Mouse (Mus musculus) heart, adult 2 months (tissue): ENCODE results near the gene Rela. TPM values are rescaled to one million over a fixed set of nuclear protein-coding genes. Genes with fewer than 3 reads are reported as not detected.

Source experiments
- DNase-seq, 2 experiments: peaks; one replicate each; pipeline ENCODE4 v3.0.0; 2021
- H3K27ac ChIP-seq: fragments of 200-600 bp; 2 replicates; pipeline ENCODE4 v1.8.1; 2022
- H3K27me3 ChIP-seq: fragments of 200-500 bp; 2 replicates; pipeline ENCODE4 v1.6.1; 2012; ENCODE audit warnings: mild to moderate bottlenecking, low read length, inconsistent platforms, mixed read lengths; ENCODE audit not compliant: control insufficient read depth, insufficient read depth
- H3K36me3 ChIP-seq: fragments of 200-500 bp; 2 replicates; pipeline ENCODE4 v1.6.1; 2012; ENCODE audit warnings: low read length, inconsistent platforms; ENCODE audit not compliant: control insufficient read depth, insufficient read depth
- H3K4me1 ChIP-seq: fragments of 200-500 bp; 2 replicates; pipeline ENCODE4 v1.6.1; 2011; ENCODE audit warnings: low read length; ENCODE audit not compliant: control insufficient read depth, insufficient read depth
- H3K4me3 ChIP-seq: fragments of 200-600 bp; 2 replicates; pipeline ENCODE4 v1.8.1; 2022
- H3K79me2 ChIP-seq: fragments of 200-500 bp; replicated peaks from 2 replicates; pipeline ENCODE4 v1.6.1; 2012; ENCODE audit warnings: mild to moderate bottlenecking, inconsistent platforms, low read length, moderate library complexity, mixed read lengths; ENCODE audit not compliant: control insufficient read depth, insufficient read depth
- H3K9ac ChIP-seq: fragments of 200-500 bp; 2 replicates; pipeline ENCODE4 v1.6.1; 2012; ENCODE audit warnings: low read depth, mild to moderate bottlenecking, control low read depth, inconsistent platforms, low read length, mixed read lengths
- CTCF ChIP-seq: fragments of 200-600 bp; IDR thresholded peaks from 2 replicates; pipeline ENCODE4 v1.8.1; 2022; ENCODE audit warnings: antibody characterized with exemption, mild to moderate bottlenecking, moderate library complexity
- EP300 ChIP-seq: fragments of 200-500 bp; IDR thresholded peaks from 2 replicates; pipeline ENCODE4 v1.6.1; 2011; ENCODE audit warnings: low read depth, low read length, control low read depth; ENCODE audit not compliant: insufficient read depth
- POLR2A ChIP-seq: fragments of 200-500 bp; IDR thresholded peaks from 2 replicates; pipeline ENCODE4 v1.6.1; 2011; ENCODE audit warnings: mild to moderate bottlenecking, low read depth, low read length, control low read depth; ENCODE audit not compliant: insufficient read depth
- WGBS: fragments of 180-500 bp; shearing (Covaris S2); methylation state at CpG from one replicate; pipeline ENCODE4 v1.1.7; 2018; 5-methylcytosine and 5-hydroxymethylcytosine counted together
- intact Hi-C: fragments of 180-260 bp; cut with DNase I; formaldehyde crosslinking; loops from one replicate; pipeline ENCODE4 v1.15.1; 2025
- polyA plus RNA-seq: library from polyadenylated mRNA; depleted of rRNA; stranded (reverse); fragments of >200 nt; gene quantifications from 2 replicates; pipeline ENCODE4 v1.2.3, GENCODE M21; 2012
- total RNA-seq, 2 experiments: library from RNA; stranded (reverse); gene quantifications; 2 replicates each; pipeline ENCODE4 v1.2.3; 2021

Gene Rela
- total and polyA plus RNA-seq, 3 experiments, result 26.8 to 57.2 (median 32.5) TPM

- no peak for DNase-seq
- 90% methylated on average over 6 of the region's 6 CpGs for WGBS
- no peak overlapping the region for H3K4me3 ChIP-seq
- no peaks in the 10 kb centered on the region for H3K79me2 ChIP-seq
- no peak overlapping the region for H3K9ac ChIP-seq
- TF ChIP-seq EP300 (no peak), POLR2A (no peak), CTCF (no peak)
- H3K27me3 ChIP-seq, result no peaks in the 10 kb centered on the region
- peaks cover 2% of the 10 kb centered on the region; the same call in 1 of the 2 replicates for H3K36me3 ChIP-seq
- H3K4me1 ChIP-seq, result peaks cover 11% of the 10 kb centered on the region
- H3K27ac ChIP-seq, result peak overlapping the region; percentile 84; the same call in 1 of the 2 replicates
- intact Hi-C loops, result loop anchor here (2.0 to 5.0 kb wide), 3 partner anchors 15 to 80 kb away; partner anchors contain the start of genes Ehbp1l1, Fam89b, Map3k11 and Pcnx3
These were observed 10.5 kb downstream of the Rela start for GRCm38 (mm10) chr19:5647791-5648190.

GRCm38 (mm10) chr19:5648401-5649297 lies 11.4 kb downstream of the Rela start:
- 5% methylated on average over 26 of the region's 26 CpGs for WGBS
- H3K36me3 ChIP-seq, result peaks cover 2% of the 10 kb centered on the region; the same call in 1 of the 2 replicates
- peak; percentile 85 to 90 for DNase-seq
- H3K27ac ChIP-seq, result peak overlapping the region; percentile 84
- H3K27me3 ChIP-seq, result no peaks in the 10 kb centered on the region
- H3K9ac ChIP-seq, result peak overlapping the region; percentile 18
- H3K4me3 ChIP-seq, result peak overlapping the region; percentile 46
- H3K79me2 ChIP-seq, result no peaks in the 10 kb centered on the region
- peaks cover 11% of the 10 kb centered on the region for H3K4me1 ChIP-seq
- intact Hi-C loops, result loop anchor here (2.0 to 5.0 kb wide), 3 partner anchors 14 to 79 kb away; partner anchors contain the start of genes Ehbp1l1, Fam89b, Map3k11 and Pcnx3
- peak; percentile 73 for TF ChIP-seq EP300
- TF ChIP-seq POLR2A, result peak; percentile 61; the same call in 1 of the 2 replicates
- peak; percentile 47 for TF ChIP-seq CTCF

- Histone ChIP-seq H3K27me3 (no peaks in the 10 kb centered on the region), H3K27ac (peak overlapping the region; percentile 84), H3K4me3 (peak overlapping the region; percentile 46), H3K4me1 (peaks cover 11% of the 10 kb centered on the region), H3K9ac (peak overlapping the region; percentile 18), H3K36me3 (peaks cover 2% of the 10 kb centered on the region; the same call in 1 of the 2 replicates), H3K79me2 (no peaks in the 10 kb centered on the region)
- peak; percentile 62 to 72 for DNase-seq
- TF ChIP-seq CTCF (no peak), POLR2A (no peak; the same call in 1 of the 2 replicates), EP300 (no peak)
- intact Hi-C loops, result loop anchor here (2.0 to 5.0 kb wide), 3 partner anchors 13 to 78 kb away; partner anchors contain the start of genes Ehbp1l1, Fam89b, Map3k11 and Pcnx3
- 45% methylated on average over 6 of the region's 6 CpGs for WGBS
These were observed 12.0 kb downstream of the Rela start for GRCm38 (mm10) chr19:5649298-5649741.

- no peak overlapping the region for H3K4me3 ChIP-seq
- WGBS, result 73% methylated on average over 13 of the region's 13 CpGs
- peaks cover 11% of the 10 kb centered on the region for H3K4me1 ChIP-seq
- H3K27me3 ChIP-seq, result peaks cover 2% of the 10 kb centered on the region; the same call in 1 of the 2 replicates
- DNase-seq, result no peak
- H3K79me2 ChIP-seq, result no peaks in the 10 kb centered on the region
- H3K9ac ChIP-seq, result no peak overlapping the region
- intact Hi-C loops, result no loop called here
- TF ChIP-seq POLR2A (no peak), CTCF (no peak), EP300 (no peak)
- no peak overlapping the region for H3K27ac ChIP-seq
- peaks cover 2% of the 10 kb centered on the region; the same call in 1 of the 2 replicates for H3K36me3 ChIP-seq
These were observed 14.4 kb downstream of the Rela start for GRCm38 (mm10) chr19:5651502-5652274.

- Histone ChIP-seq H3K9ac (no peak overlapping the region), H3K4me1 (peaks cover 11% of the 10 kb centered on the region), H3K79me2 (no peaks in the 10 kb centered on the region), H3K4me3 (no peak overlapping the region), H3K27ac (no peak overlapping the region), H3K27me3 (peaks cover 2% of the 10 kb centered on the region; the same call in 1 of the 2 replicates), H3K36me3 (peaks cover 2% of the 10 kb centered on the region; the same call in 1 of the 2 replicates)
- no peak for TF ChIP-seq EP300
- no peak for TF ChIP-seq POLR2A
- TF ChIP-seq CTCF, result no peak
- intact Hi-C loops, result no loop called here
- 87% methylated on average over 6 of the region's 6 CpGs for WGBS
- no peak for DNase-seq
These were observed 15.3 kb downstream of the Rela start for GRCm38 (mm10) chr19:5652570-5652969.
